In the genomic region with DNA sequence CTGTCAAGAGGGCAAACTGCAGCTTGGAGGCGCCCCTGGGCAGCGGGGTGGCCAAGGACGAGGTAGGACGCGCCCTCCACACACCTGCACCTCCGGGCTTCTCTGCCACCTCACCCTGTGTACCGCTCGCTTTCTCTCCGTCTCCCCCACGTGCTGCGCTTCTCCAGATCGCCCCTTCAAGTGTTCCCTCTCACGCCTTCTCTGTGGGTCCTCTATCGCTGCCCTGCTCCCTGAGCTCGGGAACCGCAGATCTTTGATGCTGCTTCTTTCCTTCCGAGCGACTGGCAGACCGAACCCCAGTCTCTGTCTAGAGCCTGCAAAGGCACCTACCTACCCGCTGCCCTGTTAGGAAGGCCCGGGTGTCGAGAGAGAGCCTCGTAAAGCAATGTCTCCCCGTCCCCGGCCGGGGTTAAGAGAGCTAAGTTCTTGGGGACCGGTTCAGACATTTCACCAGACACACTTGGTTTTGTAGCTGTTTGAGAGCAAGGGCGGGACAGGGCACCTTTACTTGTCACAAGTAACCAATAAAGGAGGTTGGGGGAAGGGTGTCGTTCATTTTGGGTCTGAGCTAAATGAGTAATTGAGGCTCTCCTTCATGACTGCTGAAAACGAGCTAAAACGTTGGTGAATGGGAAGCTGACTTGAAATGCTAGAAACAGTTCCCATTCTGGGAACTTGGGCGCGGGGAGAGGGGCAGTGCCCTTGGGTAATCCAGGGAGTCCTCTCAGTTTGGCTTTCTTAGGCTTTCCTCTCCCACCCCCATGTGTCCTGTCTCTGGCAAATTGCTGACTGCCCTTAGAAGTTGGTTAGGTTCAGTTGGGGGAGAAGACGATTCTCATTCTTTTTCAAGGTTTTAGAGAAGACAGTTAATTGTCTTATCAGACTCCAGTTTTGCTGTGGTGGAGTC, we compare ENCODE assay signal across 7 mouse cellular contexts.
DNase-seq lines count a peak whose midpoint lies in the region; ATAC-seq and TF ChIP-seq lines count a peak whose summit lies in the region.

No protein-coding gene starts in this region.

- peak; percentile 13 for DNase-seq in lung, embryonic 14.5 days
- no peak for DNase-seq in lung, postnatal 25 days (ENCODE audit: low spot score)
- DNase-seq in adrenal gland, postnatal 25 days: peak; percentile 18
- peak; percentile 26 for DNase-seq in forebrain, embryonic 10.5 days (ENCODE audit: extremely low spot score, low spot score)
- DNase-seq in right cerebral cortex, postnatal 4 days: peak; percentile 35

- WGBS in lung, embryonic 14.5 days: 3% methylated on average over 34 of the region's 34 CpGs
- WGBS in forebrain, embryonic 10.5 days: 4% methylated on average over 34 of the region's 34 CpGs
- WGBS in intestine, embryonic 15.5 days: 4% methylated on average over 34 of the region's 34 CpGs

- H3K4me2 ChIP-seq in lung, embryonic 14.5 days: peak overlapping the region; percentile 98
- peak overlapping the region; percentile 98 for H3K4me2 ChIP-seq in intestine, embryonic 15.5 days (replicated peaks)

- H3K9me3 ChIP-seq in lung, embryonic 14.5 days (ENCODE audit: low read depth, low read length): no peaks in the 10 kb centered on the region
- no peaks in the 10 kb centered on the region for H3K9me3 ChIP-seq in forebrain, embryonic 10.5 days
- H3K9me3 ChIP-seq in intestine, embryonic 15.5 days: no peaks in the 10 kb centered on the region
- H3K9me3 ChIP-seq in megakaryocyte, embryonic 14.5 days: no peaks in the 10 kb centered on the region

- H3K27ac ChIP-seq in lung, embryonic 14.5 days (ENCODE audit: low read depth): no peak overlapping the region
- H3K27ac ChIP-seq in forebrain, embryonic 10.5 days: 0 out of 2 replicates have a peak overlapping the region, but pooled peaks have one; percentile 40
- 0 out of 2 replicates have a peak overlapping the region, but pooled peaks have one; percentile 17 for H3K27ac ChIP-seq in intestine, embryonic 15.5 days

- peaks cover 16% of the 10 kb centered on the region for H3K27me3 ChIP-seq in lung, embryonic 14.5 days (ENCODE audit: insufficient read depth, low read length)
- H3K27me3 ChIP-seq in forebrain, embryonic 10.5 days (ENCODE audit: poor library complexity, severe bottlenecking): peaks cover 58% of the 10 kb centered on the region
- no peaks in the 10 kb centered on the region for H3K27me3 ChIP-seq in intestine, embryonic 15.5 days (replicated peaks)
- peaks cover 5% of the 10 kb centered on the region for H3K27me3 ChIP-seq in megakaryocyte, embryonic 14.5 days (replicated peaks)

- no peaks in the 10 kb centered on the region for H3K36me3 ChIP-seq in lung, embryonic 14.5 days (ENCODE audit: insufficient read depth)
- no peaks in the 10 kb centered on the region for H3K36me3 ChIP-seq in forebrain, embryonic 10.5 days (replicated peaks)
- no peaks in the 10 kb centered on the region for H3K36me3 ChIP-seq in intestine, embryonic 15.5 days
- peaks cover 22% of the 10 kb centered on the region for H3K36me3 ChIP-seq in megakaryocyte, embryonic 14.5 days (replicated peaks; ENCODE audit: low read length)

- peak; percentile 60; the same call in 1 of the 2 replicates for ATAC-seq in lung, embryonic 14.5 days (ENCODE audit: insufficient read depth)
- ATAC-seq in intestine, embryonic 15.5 days: peak; percentile 81

- H3K4me3 ChIP-seq in lung, embryonic 14.5 days (ENCODE audit: low read depth, low read length): peak overlapping the region; percentile 52
- H3K4me3 ChIP-seq in forebrain, embryonic 10.5 days: peak overlapping the region; percentile 64
- peak overlapping the region; percentile 55 for H3K4me3 ChIP-seq in intestine, embryonic 15.5 days (replicated peaks)
- H3K4me3 ChIP-seq in megakaryocyte, embryonic 14.5 days (replicated peaks): peak overlapping the region; percentile 100

- peak overlapping the region; percentile 50 for H3K9ac ChIP-seq in lung, embryonic 14.5 days
- H3K9ac ChIP-seq in intestine, embryonic 15.5 days: peak overlapping the region; percentile 60

- TF ChIP-seq CTCF in lung, embryonic 14.5 days (IDR thresholded peaks at IDR 0.05; ENCODE audit: low read depth): no peak

- no peaks in the 10 kb centered on the region for H3K4me1 ChIP-seq in lung, embryonic 14.5 days (ENCODE audit: insufficient read depth)
- H3K4me1 ChIP-seq in forebrain, embryonic 10.5 days: peaks cover 18% of the 10 kb centered on the region
- H3K4me1 ChIP-seq in intestine, embryonic 15.5 days (replicated peaks): peaks cover 23% of the 10 kb centered on the region; the same call in 1 of the 2 replicates
- H3K4me1 ChIP-seq in megakaryocyte, embryonic 14.5 days: peaks cover 69% of the 10 kb centered on the region
